Mouse (Mus musculus): ENCODE measurements around the gene Enc1. TPM values are rescaled to one million over a fixed set of nuclear protein-coding genes. Genes with fewer than 3 reads are reported as not detected.

Enc1 gene
- total RNA-seq, 1 experiment from 2014 or later: 4.5 TPM

- ATAC-seq (replicated peaks in 1 of 2; ENCODE audit: insufficient read depth in 1 of 2, low FRiP score in 2 of 2, low TSS enrichment in 1 of 2, low read depth in 1 of 2, poor library complexity in 2 of 2, severe bottlenecking in 2 of 2): no peak
Measured at GRCm38 (mm10) chr13:97244712-97245105, 3.8 kb downstream of the Enc1 start.

GRCm38 (mm10) chr13:97245157-97245556 lies 4.3 kb downstream of the Enc1 start:
- ATAC-seq (replicated peaks in 1 of 2; ENCODE audit: insufficient read depth in 1 of 2, low FRiP score in 2 of 2, low TSS enrichment in 1 of 2, low read depth in 1 of 2, poor library complexity in 2 of 2, severe bottlenecking in 2 of 2): no peak

- ATAC-seq (replicated peaks in 1 of 2; ENCODE audit: insufficient read depth in 1 of 2, low FRiP score in 2 of 2, low TSS enrichment in 1 of 2, low read depth in 1 of 2, poor library complexity in 2 of 2, severe bottlenecking in 2 of 2): no peak
Measured at GRCm38 (mm10) chr13:97246217-97246616, 5.3 kb downstream of the Enc1 start.

GRCm38 (mm10) chr13:97247754-97248153 lies 6.8 kb downstream of the Enc1 start:
- no peak for ATAC-seq (replicated peaks in 1 of 2; ENCODE audit: insufficient read depth in 1 of 2, low FRiP score in 2 of 2, low TSS enrichment in 1 of 2, low read depth in 1 of 2, poor library complexity in 2 of 2, severe bottlenecking in 2 of 2)

GRCm38 (mm10) chr13:97249051-97249461 lies 8.2 kb downstream of the Enc1 start:
- no peak for ATAC-seq (replicated peaks in 1 of 2; ENCODE audit: insufficient read depth in 1 of 2, low FRiP score in 2 of 2, low TSS enrichment in 1 of 2, low read depth in 1 of 2, poor library complexity in 2 of 2, severe bottlenecking in 2 of 2)

GRCm38 (mm10) chr13:97249507-97250078 lies 8.7 kb downstream of the Enc1 start:
- ATAC-seq (replicated peaks in 1 of 2; ENCODE audit: insufficient read depth in 1 of 2, low FRiP score in 2 of 2, low TSS enrichment in 1 of 2, low read depth in 1 of 2, poor library complexity in 2 of 2, severe bottlenecking in 2 of 2): no peak

GRCm38 (mm10) chr13:97250148-97250547 lies 9.2 kb downstream of the Enc1 start:
- ATAC-seq (replicated peaks in 1 of 2; ENCODE audit: insufficient read depth in 1 of 2, low FRiP score in 2 of 2, low TSS enrichment in 1 of 2, low read depth in 1 of 2, poor library complexity in 2 of 2, severe bottlenecking in 2 of 2): no peak

GRCm38 (mm10) chr13:97250551-97251380 lies 9.9 kb downstream of the Enc1 start:
- ATAC-seq (replicated peaks in 1 of 2; ENCODE audit: insufficient read depth in 1 of 2, low FRiP score in 2 of 2, low TSS enrichment in 1 of 2, low read depth in 1 of 2, poor library complexity in 2 of 2, severe bottlenecking in 2 of 2): no peak

GRCm38 (mm10) chr13:97251736-97252135 lies 10.8 kb downstream of the Enc1 start:
- no peak for ATAC-seq (replicated peaks in 1 of 2; ENCODE audit: insufficient read depth in 1 of 2, low FRiP score in 2 of 2, low TSS enrichment in 1 of 2, low read depth in 1 of 2, poor library complexity in 2 of 2, severe bottlenecking in 2 of 2)

GRCm38 (mm10) chr13:97252469-97252868 lies 11.6 kb downstream of the Enc1 start:
- ATAC-seq (replicated peaks in 1 of 2; ENCODE audit: insufficient read depth in 1 of 2, low FRiP score in 2 of 2, low TSS enrichment in 1 of 2, low read depth in 1 of 2, poor library complexity in 2 of 2, severe bottlenecking in 2 of 2): no peak

- no peak for ATAC-seq (replicated peaks in 1 of 2; ENCODE audit: insufficient read depth in 1 of 2, low FRiP score in 2 of 2, low TSS enrichment in 1 of 2, low read depth in 1 of 2, poor library complexity in 2 of 2, severe bottlenecking in 2 of 2)
Measured at GRCm38 (mm10) chr13:97253418-97253981, 12.6 kb downstream of the Enc1 start.

GRCm38 (mm10) chr13:97253994-97254393 lies 13.1 kb downstream of the Enc1 start:
- no peak for ATAC-seq (replicated peaks in 1 of 2; ENCODE audit: insufficient read depth in 1 of 2, low FRiP score in 2 of 2, low TSS enrichment in 1 of 2, low read depth in 1 of 2, poor library complexity in 2 of 2, severe bottlenecking in 2 of 2)

GRCm38 (mm10) chr13:97254564-97255164 lies 13.8 kb downstream of the Enc1 start:
- no peak; a peak in 1 of 4 replicates for ATAC-seq (replicated peaks in 1 of 2; ENCODE audit: insufficient read depth in 1 of 2, low FRiP score in 2 of 2, low TSS enrichment in 1 of 2, low read depth in 1 of 2, poor library complexity in 2 of 2, severe bottlenecking in 2 of 2)

GRCm38 (mm10) chr13:97255976-97256848 lies 15.3 kb downstream of the Enc1 start:
- ATAC-seq (replicated peaks in 1 of 2; ENCODE audit: insufficient read depth in 1 of 2, low FRiP score in 2 of 2, low TSS enrichment in 1 of 2, low read depth in 1 of 2, poor library complexity in 2 of 2, severe bottlenecking in 2 of 2): no peak

- no peak for ATAC-seq (replicated peaks in 1 of 2; ENCODE audit: insufficient read depth in 1 of 2, low FRiP score in 2 of 2, low TSS enrichment in 1 of 2, low read depth in 1 of 2, poor library complexity in 2 of 2, severe bottlenecking in 2 of 2)
Measured at GRCm38 (mm10) chr13:97256849-97257379, 16.0 kb downstream of the Enc1 start.

GRCm38 (mm10) chr13:97259271-97259670 lies 18.4 kb downstream of the Enc1 start:
- no peak for ATAC-seq (replicated peaks in 1 of 2; ENCODE audit: insufficient read depth in 1 of 2, low FRiP score in 2 of 2, low TSS enrichment in 1 of 2, low read depth in 1 of 2, poor library complexity in 2 of 2, severe bottlenecking in 2 of 2)

All from hematopoietic stem cell, adult 5-6 weeks (primary cell).